Mouse (Mus musculus) megakaryocyte progenitor cell, adult 5-6 weeks (primary cell): ENCODE data around the gene Olfr1324. TPM values are rescaled to one million over a fixed set of nuclear protein-coding genes. Genes with fewer than 3 reads are reported as not detected.
A peak's percentile ranks its signal among the peaks of the same experiment; 100 is the strongest.
"Not testable (repeated sequence)": the region's sequence is repeated elsewhere in the genome, so short reads cannot be mapped to it uniquely, and the experiment has no call there.

Source experiments
- ATAC-seq: replicated peaks from 2 replicates; pipeline ENCODE4 v1.8.0; 2016; ENCODE audit warnings: mild to moderate bottlenecking, moderate TSS enrichment, inconsistent platforms; ENCODE audit not compliant: poor library complexity
- total RNA-seq, 2 experiments: library from RNA; stranded (forward) in 1 of 2; stranded (reverse) in 1 of 2; fragments of 157-497, 149-512 nt in 1 of 2; fragments of 200-1000 nt in 1 of 2; gene quantifications; 2 replicates each; pipeline versions ENCODE4 v1.2.3 to v1.2.4; 2015 to 2017

Olfr1324 gene
- total RNA-seq (2015) (not detected in 2 replicates), total RNA-seq (2017) (not detected in 2 replicates)

GRCm38 (mm10) chrX:50428398-50428797 is at the start of gene Olfr1324:
Gene Olfr1324 (minus strand): TSS chrX:50428498.
- ATAC-seq: no peak

GRCm38 (mm10) chrX:50470341-50470740 is 42.0 kb upstream of the Olfr1324 start:
- not testable (repeated sequence) for ATAC-seq

GRCm38 (mm10) chrX:50456136-50456535 is 27.8 kb upstream of the Olfr1324 start:
- ATAC-seq: no peak

GRCm38 (mm10) chrX:50443352-50443751 is 15.1 kb upstream of the Olfr1324 start:
- ATAC-seq: no peak

GRCm38 (mm10) chrX:50442696-50443095 is 14.4 kb upstream of the Olfr1324 start:
- ATAC-seq: no peak

GRCm38 (mm10) chrX:50432499-50432898 is 4.2 kb upstream of the Olfr1324 start:
- ATAC-seq: no peak

GRCm38 (mm10) chrX:50427712-50428328 is 478 bp downstream of the Olfr1324 start:
- ATAC-seq: no peak

GRCm38 (mm10) chrX:50425899-50426436 is 2.3 kb downstream of the Olfr1324 start:
- ATAC-seq: no peak

- not testable (repeated sequence) for ATAC-seq
These were observed 17.9 kb downstream of the Olfr1324 start for GRCm38 (mm10) chrX:50410361-50410760.

GRCm38 (mm10) chrX:50390616-50391015 is 37.7 kb downstream of the Olfr1324 start:
- not testable (repeated sequence) for ATAC-seq

GRCm38 (mm10) chrX:50374978-50375377 is 53.3 kb downstream of the Olfr1324 start:
- peak; percentile 72; the same call in 1 of the 2 replicates for ATAC-seq
